Mouse (Mus musculus): ENCODE data around the gene Krt222.
A peak's percentile ranks its signal among the peaks of the same experiment; 100 is the strongest.

The Krt222 gene

GRCm38 (mm10) chr11:99238468-99238867 lies 5.4 kb downstream of the Krt222 start:
- no peak for DNase-seq (ENCODE audit: low spot score)

GRCm38 (mm10) chr11:99231049-99231816 lies 12.7 kb downstream of the Krt222 start:
- DNase-seq (ENCODE audit: low spot score), result no peak

GRCm38 (mm10) chr11:99230261-99231048 lies 13.4 kb downstream of the Krt222 start, which contains the start of gene Smarce1:
Gene Smarce1 (minus strand): TSS chr11:99231017.
- peak; percentile 49 for DNase-seq (ENCODE audit: low spot score)

- no peak for DNase-seq (ENCODE audit: low spot score)
Observed at GRCm38 (mm10) chr11:99229641-99230260, 14.1 kb downstream of the Krt222 start.

- no peak for DNase-seq (ENCODE audit: low spot score)
Observed at GRCm38 (mm10) chr11:99226298-99226697, 17.6 kb downstream of the Krt222 start.

GRCm38 (mm10) chr11:99223310-99223709 lies 20.6 kb downstream of the Krt222 start:
- no peak for DNase-seq (ENCODE audit: low spot score)

GRCm38 (mm10) chr11:99221811-99222210 lies 22.1 kb downstream of the Krt222 start:
- no peak for DNase-seq (ENCODE audit: low spot score)

- no peak for DNase-seq (ENCODE audit: low spot score)
Observed at GRCm38 (mm10) chr11:99217248-99217986, 26.5 kb downstream of the Krt222 start.

GRCm38 (mm10) chr11:99216181-99216580 lies 27.7 kb downstream of the Krt222 start:
- DNase-seq (ENCODE audit: low spot score), result no peak

GRCm38 (mm10) chr11:99212693-99213092 lies 31.2 kb downstream of the Krt222 start:
- DNase-seq (ENCODE audit: low spot score), result no peak

GRCm38 (mm10) chr11:99211964-99212363 lies 31.9 kb downstream of the Krt222 start:
- no peak for DNase-seq (ENCODE audit: low spot score)

GRCm38 (mm10) chr11:99208105-99208669 lies 35.7 kb downstream of the Krt222 start:
- DNase-seq (ENCODE audit: low spot score), result no peak

GRCm38 (mm10) chr11:99207449-99207848 lies 36.4 kb downstream of the Krt222 start:
- DNase-seq (ENCODE audit: low spot score), result no peak

- no peak for DNase-seq (ENCODE audit: low spot score)
Observed at GRCm38 (mm10) chr11:99206954-99207353, 36.9 kb downstream of the Krt222 start.

GRCm38 (mm10) chr11:99189154-99189582 lies 54.7 kb downstream of the Krt222 start:
- no peak for DNase-seq (ENCODE audit: low spot score)

- DNase-seq (ENCODE audit: low spot score), result no peak
Observed at GRCm38 (mm10) chr11:99187348-99187747, 56.5 kb downstream of the Krt222 start.

GRCm38 (mm10) chr11:99186836-99187235 lies 57.0 kb downstream of the Krt222 start:
- DNase-seq (ENCODE audit: low spot score), result no peak

Measured in ovary, adult 18-20 months (tissue).